Mouse (Mus musculus): ENCODE data around the gene Ptpn3. TPM values are rescaled to one million over a fixed set of nuclear protein-coding genes. Genes with fewer than 3 reads are reported as not detected.

The Ptpn3 gene
- polyA plus RNA-seq, 1 experiment from 2014 or later, result 2.5 TPM

- no peak for TF ChIP-seq EP300 (IDR thresholded peaks at IDR 0.05; ENCODE audit: low read depth)
- TF ChIP-seq CTCF (IDR thresholded peaks at IDR 0.05; ENCODE audit: low read depth), result no peak
- peak overlapping the region; percentile 58 for H3K4me3 ChIP-seq (ENCODE audit: low read depth, low read length)
- H3K9me3 ChIP-seq (ENCODE audit: low read length), result no peaks in the 10 kb centered on the region
- H3K9ac ChIP-seq (replicated peaks), result peak overlapping the region; percentile 64
- no peaks in the 10 kb centered on the region for H3K36me3 ChIP-seq (replicated peaks; ENCODE audit: insufficient read depth, low read length)
- 4% methylated on average over 31 of the region's 43 CpGs for WGBS (ENCODE audit: insufficient replicate concordance)
- DNase-seq (peak; percentile 35), ATAC-seq (peak; percentile 5; the same call in 1 of the 2 replicates)
- peak overlapping the region; percentile 82 for H3K4me2 ChIP-seq (ENCODE audit: low read depth, low read length)
- H3K27me3 ChIP-seq (ENCODE audit: insufficient read depth, low read length), result peaks cover 25% of the 10 kb centered on the region
- H3K4me1 ChIP-seq (ENCODE audit: insufficient read depth), result peaks cover 10% of the 10 kb centered on the region
- peak overlapping the region; percentile 39 for H3K27ac ChIP-seq (ENCODE audit: low read depth)
Observed at GRCm38 (mm10) chr4:57142374-57143025, 159.1 kb downstream of the Ptpn3 start.

DNA sequence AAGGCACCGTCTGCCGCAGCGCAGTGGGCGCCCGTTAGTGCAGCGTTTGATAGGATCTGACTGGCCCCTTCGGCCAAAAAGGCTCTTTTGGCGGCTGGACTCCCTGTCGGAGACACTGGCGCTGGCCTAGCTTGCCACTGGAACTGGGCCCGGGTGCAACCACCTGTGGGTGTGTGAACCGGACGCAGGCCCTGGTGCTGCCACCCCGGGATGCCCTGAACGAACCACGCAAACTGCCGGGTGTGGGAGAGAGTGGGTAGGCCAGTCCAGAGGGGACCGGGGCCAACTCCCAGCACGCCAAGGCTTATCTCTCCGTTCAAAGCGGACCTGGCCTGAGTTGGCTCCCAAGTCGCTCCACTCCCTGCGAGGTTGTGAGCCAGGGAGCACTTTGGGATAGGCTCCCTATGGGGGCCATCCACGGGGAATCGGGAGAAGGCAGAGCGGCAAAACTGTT lies 159.7 kb downstream of the Ptpn3 start:
- TF ChIP-seq CTCF (IDR thresholded peaks at IDR 0.05; ENCODE audit: low read depth) (no peak), EP300 (IDR thresholded peaks at IDR 0.05; ENCODE audit: low read depth) (no peak)
- Histone ChIP-seq H3K36me3 (replicated peaks; ENCODE audit: insufficient read depth, low read length) (no peaks in the 10 kb centered on the region), H3K4me2 (ENCODE audit: low read depth, low read length) (peak overlapping the region; percentile 82), H3K4me3 (ENCODE audit: low read depth, low read length) (peak overlapping the region; percentile 58), H3K27me3 (ENCODE audit: insufficient read depth, low read length) (peaks cover 25% of the 10 kb centered on the region), H3K27ac (ENCODE audit: low read depth) (peak overlapping the region; percentile 34; the same call in 1 of the 2 replicates), H3K4me1 (ENCODE audit: insufficient read depth) (peaks cover 11% of the 10 kb centered on the region), H3K9me3 (ENCODE audit: low read length) (no peaks in the 10 kb centered on the region), H3K9ac (replicated peaks) (peak overlapping the region; percentile 64)
- ATAC-seq (no peak), DNase-seq (peak; percentile 38)
- 4% methylated on average over 26 of the region's 26 CpGs for WGBS (ENCODE audit: insufficient replicate concordance)

DNA sequence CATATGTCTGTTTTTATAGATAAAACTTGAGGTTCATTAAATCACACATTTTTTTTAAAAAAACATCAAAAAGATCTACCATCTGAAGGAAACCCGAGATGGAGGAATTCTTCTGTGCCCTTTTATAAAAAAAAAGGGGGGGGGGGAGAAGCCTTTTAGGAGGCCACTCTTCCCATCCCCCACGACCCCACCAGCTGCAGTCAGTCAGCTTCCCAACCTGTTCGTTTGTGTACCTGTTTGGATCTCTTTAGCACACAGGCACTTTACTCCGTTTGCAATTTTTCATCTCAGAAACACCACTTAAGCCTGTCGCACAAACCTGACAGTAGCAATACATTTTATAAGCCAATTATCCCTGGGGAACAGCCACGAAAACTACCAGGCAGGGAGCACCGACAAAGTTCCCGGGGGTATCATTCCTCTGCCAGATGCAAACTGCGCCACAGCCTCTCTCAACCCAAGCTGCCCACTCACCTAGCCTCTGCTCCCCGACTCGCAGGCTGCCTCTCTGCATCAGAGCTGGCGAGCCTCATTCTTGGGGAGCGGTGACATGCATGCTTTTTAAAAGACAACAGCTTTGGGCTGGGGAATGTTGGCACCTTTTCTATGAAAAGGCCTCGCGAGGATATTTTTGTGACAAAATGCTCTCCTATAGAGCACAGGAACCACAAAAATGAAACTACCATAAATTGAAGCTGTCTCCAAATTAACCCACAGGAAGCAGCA lies 160.5 kb downstream of the Ptpn3 start:
- TF ChIP-seq EP300 (IDR thresholded peaks at IDR 0.05; ENCODE audit: low read depth) (no peak), CTCF (IDR thresholded peaks at IDR 0.05; ENCODE audit: low read depth) (no peak)
- peak overlapping the region; percentile 58 for H3K4me3 ChIP-seq (ENCODE audit: low read depth, low read length)
- H3K27ac ChIP-seq (ENCODE audit: low read depth), result no peak overlapping the region
- DNase-seq (no peak), ATAC-seq (no peak)
- peak overlapping the region; percentile 64 for H3K9ac ChIP-seq (replicated peaks)
- peak overlapping the region; percentile 82 for H3K4me2 ChIP-seq (ENCODE audit: low read depth, low read length)
- H3K27me3 ChIP-seq (ENCODE audit: insufficient read depth, low read length), result peaks cover 25% of the 10 kb centered on the region
- peaks cover 13% of the 10 kb centered on the region for H3K4me1 ChIP-seq (ENCODE audit: insufficient read depth)
- no peaks in the 10 kb centered on the region for H3K9me3 ChIP-seq (ENCODE audit: low read length)
- WGBS (ENCODE audit: insufficient replicate concordance), result 26% methylated on average over 15 of the region's 15 CpGs
- H3K36me3 ChIP-seq (replicated peaks; ENCODE audit: insufficient read depth, low read length), result no peaks in the 10 kb centered on the region

Other genes with a start within 250 kb of the Ptpn3 start
- gene Epb41l4b, start 158.4 kb downstream of the Ptpn3 start, polyA plus RNA-seq (2015; fragmentation: Nextera tagmentation; extraction: Ambion mirVana), result 6.7 and 8.4 TPM in 2 replicates
- gene Palm2, start 132.4 kb upstream of the Ptpn3 start, polyA plus RNA-seq (2015; fragmentation: Nextera tagmentation; extraction: Ambion mirVana), result 0.05 TPM in 1 of 2 replicates, not detected in the other